Mouse (Mus musculus): ENCODE results near the gene Pappa. TPM values are rescaled to one million over a fixed set of nuclear protein-coding genes. Genes with fewer than 3 reads are reported as not detected.

The Pappa gene
- total RNA-seq (2021), result 1 to 10 TPM; 1.4 TPM

- no peak for DNase-seq
Observed at GRCm38 (mm10) chr4:65123741-65124224, at the start of gene Pappa. Pappa (plus strand) TSS chr4:65124174.

GRCm38 (mm10) chr4:65077906-65078615, 45.9 kb upstream of the Pappa start:
- peak in 1 of 2 experiments; percentile 3 for DNase-seq

GRCm38 (mm10) chr4:65086864-65087263, 37.1 kb upstream of the Pappa start:
- no peak for DNase-seq

GRCm38 (mm10) chr4:65087592-65087991, 36.4 kb upstream of the Pappa start:
- DNase-seq, result no peak

- no peak for DNase-seq
Observed at GRCm38 (mm10) chr4:65092191-65092590, 31.8 kb upstream of the Pappa start.

GRCm38 (mm10) chr4:65120329-65120728, 3.6 kb upstream of the Pappa start:
- DNase-seq, result no peak

GRCm38 (mm10) chr4:65122841-65123240, 1.1 kb upstream of the Pappa start:
- DNase-seq, result no peak

- DNase-seq, result no peak
Observed at GRCm38 (mm10) chr4:65124369-65125151, 586 bp downstream of the Pappa start.

- peak; percentile 13 to 14 for DNase-seq
Observed at GRCm38 (mm10) chr4:65125341-65126332, 1.7 kb downstream of the Pappa start.

GRCm38 (mm10) chr4:65126451-65127290, 2.7 kb downstream of the Pappa start:
- no peak for DNase-seq

- DNase-seq, result no peak
Observed at GRCm38 (mm10) chr4:65127291-65127590, 3.3 kb downstream of the Pappa start.

GRCm38 (mm10) chr4:65132657-65133056, 8.7 kb downstream of the Pappa start:
- no peak for DNase-seq

GRCm38 (mm10) chr4:65134358-65134757, 10.4 kb downstream of the Pappa start:
- DNase-seq, result no peak

- DNase-seq, result no peak
Observed at GRCm38 (mm10) chr4:65135109-65135508, 11.1 kb downstream of the Pappa start.

- DNase-seq, result no peak
Observed at GRCm38 (mm10) chr4:65136541-65136940, 12.6 kb downstream of the Pappa start.

- no peak for DNase-seq
Observed at GRCm38 (mm10) chr4:65146936-65147335, 23.0 kb downstream of the Pappa start.

GRCm38 (mm10) chr4:65153601-65154000, 29.6 kb downstream of the Pappa start:
- DNase-seq, result no peak

- no peak for DNase-seq
Observed at GRCm38 (mm10) chr4:65156231-65156630, 32.3 kb downstream of the Pappa start.

GRCm38 (mm10) chr4:65158651-65159050, 34.7 kb downstream of the Pappa start:
- DNase-seq, result no peak

GRCm38 (mm10) chr4:65159481-65159880, 35.5 kb downstream of the Pappa start:
- no peak for DNase-seq

GRCm38 (mm10) chr4:65163698-65164097, 39.7 kb downstream of the Pappa start:
- DNase-seq, result no peak
